Mouse (Mus musculus): ENCODE measurements around the gene BC051665. TPM values are rescaled to one million over a fixed set of nuclear protein-coding genes. Genes with fewer than 3 reads are reported as not detected.
A peak's percentile ranks its signal among the peaks of the same experiment; 100 is the strongest.

BC051665 gene
- polyA plus RNA-seq, 1 experiment from 2014 or later, result not detected

DNA sequence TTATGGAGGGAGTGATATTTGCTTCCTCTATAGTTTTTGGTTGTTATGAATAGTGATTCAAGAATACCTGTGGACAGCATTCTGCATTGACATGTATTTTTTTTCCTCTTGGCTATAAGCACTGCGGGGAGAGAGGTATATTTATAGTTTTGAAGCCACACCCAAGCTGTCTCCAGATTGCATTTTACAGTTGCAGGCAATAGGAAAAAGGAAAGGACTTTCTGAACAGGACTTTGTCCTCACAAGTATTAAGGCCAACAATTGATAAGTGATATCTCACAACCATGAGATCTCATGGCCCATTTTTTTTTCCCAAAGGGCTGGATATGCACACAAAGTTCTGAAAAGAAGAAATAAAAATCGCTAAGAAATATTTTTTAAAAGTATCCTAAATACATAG lies 23.5 kb upstream of the BC051665 start:
- Histone ChIP-seq H3K4me3 (ENCODE audit: low read depth, low read length) (no peak overlapping the region), H3K4me2 (replicated peaks; ENCODE audit: low read depth) (no peak overlapping the region), H3K9ac (ENCODE audit: low read depth, low read length) (no peak overlapping the region), H3K36me3 (ENCODE audit: control insufficient read depth, insufficient read depth) (no peaks in the 10 kb centered on the region), H3K27ac (ENCODE audit: low read depth, low read length) (no peak overlapping the region), H3K27me3 (replicated peaks; ENCODE audit: control insufficient read depth, insufficient read depth, low read length) (no peaks in the 10 kb centered on the region), H3K9me3 (ENCODE audit: control insufficient read depth) (no peaks in the 10 kb centered on the region), H3K4me1 (replicated peaks; ENCODE audit: control insufficient read depth, insufficient read depth, low read length) (no peaks in the 10 kb centered on the region)
- TF ChIP-seq CTCF (IDR thresholded peaks at IDR 0.05; ENCODE audit: low read depth), result no peak
- peak; percentile 57 for ATAC-seq
- 44% methylated on average over 2 of the region's 2 CpGs for WGBS

DNA sequence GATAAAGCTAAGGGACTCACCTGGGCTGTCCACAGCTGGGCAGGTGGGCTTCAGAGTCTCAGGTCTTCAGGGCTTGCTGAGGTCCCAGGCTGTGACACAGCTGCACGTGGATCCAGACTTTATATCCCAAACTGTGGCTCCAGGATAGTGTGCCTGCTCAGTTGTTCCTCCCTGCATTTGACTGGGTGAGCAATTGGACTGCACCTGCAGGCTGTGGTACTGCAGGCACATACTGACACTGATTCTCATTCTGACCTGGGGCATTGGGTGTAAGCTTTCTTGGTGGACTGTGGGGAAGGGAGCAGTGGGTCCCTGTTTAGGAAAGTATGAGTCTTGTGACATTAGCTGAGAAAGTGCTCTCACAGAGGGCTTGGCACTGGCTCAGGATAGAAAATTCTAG lies 16.6 kb upstream of the BC051665 start, which contains the start of gene Ctsll3:
TSS of gene Ctsll3 (minus strand) at position 101 of the 400 bp plus-strand sequence.
- Histone ChIP-seq H3K4me2 (replicated peaks; ENCODE audit: low read depth) (no peak within 1 kb of the TSS), H3K9ac (ENCODE audit: low read depth, low read length) (no peak within 1 kb of the TSS)
- ATAC-seq, result no peak

DNA sequence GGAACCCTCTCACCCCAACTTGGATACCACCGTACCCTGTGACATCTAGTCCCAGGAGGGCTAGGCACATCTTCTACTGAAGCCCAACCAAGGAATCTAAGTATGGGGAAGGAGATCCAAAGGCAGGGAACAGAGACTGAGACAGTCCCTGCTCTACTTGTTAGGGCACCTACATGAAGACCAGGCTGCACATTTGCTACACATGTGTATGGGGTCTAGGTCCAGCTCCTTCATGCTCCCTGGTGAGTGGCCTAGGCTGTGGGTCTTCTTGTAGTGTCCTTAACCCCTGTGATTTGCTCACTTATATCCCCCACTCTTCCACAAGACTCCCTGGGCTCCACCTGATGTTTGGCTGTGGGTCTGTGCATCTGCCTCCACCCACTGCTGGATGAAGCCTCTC lies 3.3 kb upstream of the BC051665 start:
- no peak overlapping the region for H3K4me2 ChIP-seq (replicated peaks; ENCODE audit: low read depth)
- no peaks in the 10 kb centered on the region for H3K4me1 ChIP-seq (replicated peaks; ENCODE audit: control insufficient read depth, insufficient read depth, low read length)
- H3K4me3 ChIP-seq (ENCODE audit: low read depth, low read length), result no peak overlapping the region
- ATAC-seq, result no peak
- no peaks in the 10 kb centered on the region for H3K36me3 ChIP-seq (ENCODE audit: control insufficient read depth, insufficient read depth)
- 88% methylated on average over 1 of the region's 1 CpGs for WGBS
- TF ChIP-seq CTCF (IDR thresholded peaks at IDR 0.05; ENCODE audit: low read depth), result no peak
- H3K27me3 ChIP-seq (replicated peaks; ENCODE audit: control insufficient read depth, insufficient read depth, low read length), result no peaks in the 10 kb centered on the region
- no peaks in the 10 kb centered on the region for H3K9me3 ChIP-seq (ENCODE audit: control insufficient read depth)
- no peak overlapping the region for H3K27ac ChIP-seq (ENCODE audit: low read depth, low read length)
- no peak overlapping the region for H3K9ac ChIP-seq (ENCODE audit: low read depth, low read length)

More for the DNA sequence above, 16.6 kb upstream of the BC051665 start, which contains the start of gene Ctsll3:
- Histone ChIP-seq H3K27ac (ENCODE audit: low read depth, low read length) (no peak within 1 kb of the TSS), H3K4me1 (replicated peaks; ENCODE audit: control insufficient read depth, insufficient read depth, low read length) (no peaks in the 10 kb centered on the region), H3K4me3 (ENCODE audit: low read depth, low read length) (no peak within 1 kb of the TSS), H3K9me3 (ENCODE audit: control insufficient read depth) (no peaks in the 10 kb centered on the region), H3K36me3 (ENCODE audit: control insufficient read depth, insufficient read depth) (no peaks in the 10 kb centered on the region), H3K27me3 (replicated peaks; ENCODE audit: control insufficient read depth, insufficient read depth, low read length) (no peaks in the 10 kb centered on the region)
- no peak for TF ChIP-seq CTCF (IDR thresholded peaks at IDR 0.05; ENCODE audit: low read depth)
- 74% methylated on average over 1 of the region's 1 CpGs for WGBS

DNA sequence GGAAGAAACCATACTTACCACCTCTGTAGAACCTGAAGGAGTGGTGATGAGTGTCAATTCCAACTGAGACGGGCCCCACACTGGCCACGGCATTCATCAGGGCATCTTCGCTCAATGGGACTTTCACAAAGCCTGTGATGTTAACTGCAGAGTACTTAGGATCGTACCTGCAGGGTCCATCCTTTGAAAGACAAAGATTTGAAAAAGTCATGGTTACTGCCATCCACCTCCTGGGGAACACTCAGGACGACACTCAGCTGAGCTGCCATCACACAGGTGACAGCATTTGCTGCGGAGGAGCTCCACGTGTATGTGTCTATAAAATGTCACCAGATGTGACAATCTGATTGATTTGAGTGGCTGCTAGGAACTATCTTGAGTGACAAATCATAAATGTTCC lies 2.9 kb downstream of the BC051665 start:
- H3K9me3 ChIP-seq (ENCODE audit: control insufficient read depth), result no peaks in the 10 kb centered on the region
- no peak overlapping the region for H3K4me3 ChIP-seq (ENCODE audit: low read depth, low read length)
- no peak overlapping the region for H3K9ac ChIP-seq (ENCODE audit: low read depth, low read length)
- 85% methylated on average over 7 of the region's 7 CpGs for WGBS
- TF ChIP-seq CTCF (IDR thresholded peaks at IDR 0.05; ENCODE audit: low read depth), result no peak
- H3K36me3 ChIP-seq (ENCODE audit: control insufficient read depth, insufficient read depth), result no peaks in the 10 kb centered on the region
- H3K27me3 ChIP-seq (replicated peaks; ENCODE audit: control insufficient read depth, insufficient read depth, low read length), result no peaks in the 10 kb centered on the region
- H3K4me2 ChIP-seq (replicated peaks; ENCODE audit: low read depth), result no peak overlapping the region
- no peaks in the 10 kb centered on the region for H3K4me1 ChIP-seq (replicated peaks; ENCODE audit: control insufficient read depth, insufficient read depth, low read length)
- H3K27ac ChIP-seq (ENCODE audit: low read depth, low read length), result no peak overlapping the region
- no peak for ATAC-seq

DNA sequence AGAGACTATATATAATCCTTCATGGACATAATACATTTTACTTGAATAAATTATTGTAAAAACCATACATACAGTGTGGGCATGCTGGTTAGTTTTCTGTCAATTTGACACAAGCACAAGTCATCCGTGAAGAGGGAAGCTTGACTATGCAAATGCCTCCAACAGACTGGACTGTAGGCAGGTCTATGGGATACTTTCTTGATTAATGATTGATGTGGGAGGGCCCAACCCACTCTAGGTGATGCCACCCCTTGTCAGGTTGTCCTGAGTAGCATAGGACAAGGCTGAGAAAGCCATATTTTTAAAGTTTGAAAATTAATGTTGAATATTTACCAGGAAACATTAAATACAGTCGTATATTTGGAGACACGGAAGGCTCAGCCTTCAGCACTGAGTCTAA lies 5.6 kb downstream of the BC051665 start:
- Histone ChIP-seq H3K4me1 (replicated peaks; ENCODE audit: control insufficient read depth, insufficient read depth, low read length) (no peaks in the 10 kb centered on the region), H3K9me3 (ENCODE audit: control insufficient read depth) (no peaks in the 10 kb centered on the region), H3K27me3 (replicated peaks; ENCODE audit: control insufficient read depth, insufficient read depth, low read length) (no peaks in the 10 kb centered on the region), H3K36me3 (ENCODE audit: control insufficient read depth, insufficient read depth) (no peaks in the 10 kb centered on the region), H3K4me2 (replicated peaks; ENCODE audit: low read depth) (no peak overlapping the region), H3K9ac (ENCODE audit: low read depth, low read length) (no peak overlapping the region), H3K27ac (ENCODE audit: low read depth, low read length) (no peak overlapping the region), H3K4me3 (ENCODE audit: low read depth, low read length) (no peak overlapping the region)
- TF ChIP-seq CTCF (IDR thresholded peaks at IDR 0.05; ENCODE audit: low read depth), result no peak
- WGBS, result 74% methylated on average over 3 of the region's 3 CpGs
- ATAC-seq, result no peak

DNA sequence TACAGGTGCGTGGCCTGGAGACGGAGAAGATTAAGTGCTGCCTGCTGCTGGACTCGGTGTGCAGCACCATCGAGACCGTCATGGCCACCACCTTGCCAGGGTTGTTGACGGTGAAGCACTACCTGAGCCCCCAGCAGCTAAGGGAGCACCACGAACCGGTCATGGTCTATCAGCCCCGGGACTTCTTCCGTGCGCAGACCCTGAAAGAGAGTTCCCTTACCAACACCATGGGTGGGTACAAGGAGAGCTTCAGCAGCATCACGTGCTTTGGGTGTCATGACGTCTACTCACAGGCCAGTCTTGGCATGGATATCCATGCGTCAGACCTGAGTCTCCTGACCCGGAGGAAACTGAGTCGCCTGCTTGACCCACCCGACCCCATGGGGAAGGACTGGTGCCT lies 25.0 kb downstream of the BC051665 start:
- Histone ChIP-seq H3K9ac (ENCODE audit: low read depth, low read length) (no peak overlapping the region), H3K27ac (ENCODE audit: low read depth, low read length) (no peak overlapping the region), H3K9me3 (ENCODE audit: control insufficient read depth) (no peaks in the 10 kb centered on the region), H3K4me1 (replicated peaks; ENCODE audit: control insufficient read depth, insufficient read depth, low read length) (no peaks in the 10 kb centered on the region), H3K4me2 (replicated peaks; ENCODE audit: low read depth) (no peak overlapping the region), H3K4me3 (ENCODE audit: low read depth, low read length) (no peak overlapping the region), H3K36me3 (ENCODE audit: control insufficient read depth, insufficient read depth) (peaks cover 6% of the 10 kb centered on the region; the same call in 1 of the 2 replicates), H3K27me3 (replicated peaks; ENCODE audit: control insufficient read depth, insufficient read depth, low read length) (no peaks in the 10 kb centered on the region)
- ATAC-seq, result no peak
- no peak for TF ChIP-seq CTCF (IDR thresholded peaks at IDR 0.05; ENCODE audit: low read depth)
- WGBS, result 94% methylated on average over 17 of the region's 17 CpGs

DNA sequence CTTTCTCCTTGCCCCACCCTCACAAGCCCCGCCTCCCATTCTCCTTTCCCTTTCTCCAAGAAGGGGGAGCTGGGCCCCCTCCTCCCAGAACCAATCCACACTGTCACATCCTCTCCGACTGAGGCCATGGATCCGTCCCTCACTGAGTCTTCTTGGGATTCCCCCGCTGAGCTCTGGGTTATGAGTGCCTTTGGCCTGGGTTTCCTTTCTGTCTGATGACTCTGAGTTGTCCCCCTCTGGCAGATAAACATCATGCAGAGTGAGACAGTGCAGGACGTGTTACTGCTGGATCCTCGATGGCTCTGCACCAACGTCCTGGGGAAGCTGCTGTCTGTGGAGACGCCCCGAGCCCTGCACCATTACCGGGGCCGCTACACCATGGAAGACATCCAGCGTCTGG lies 25.8 kb downstream of the BC051665 start:
- H3K9me3 ChIP-seq (ENCODE audit: control insufficient read depth), result no peaks in the 10 kb centered on the region
- WGBS, result 87% methylated on average over 12 of the region's 12 CpGs
- no peaks in the 10 kb centered on the region for H3K27me3 ChIP-seq (replicated peaks; ENCODE audit: control insufficient read depth, insufficient read depth, low read length)
- H3K4me3 ChIP-seq (ENCODE audit: low read depth, low read length), result no peak overlapping the region
- no peak for TF ChIP-seq CTCF (IDR thresholded peaks at IDR 0.05; ENCODE audit: low read depth)
- ATAC-seq, result no peak
- no peak overlapping the region for H3K9ac ChIP-seq (ENCODE audit: low read depth, low read length)
- no peaks in the 10 kb centered on the region for H3K4me1 ChIP-seq (replicated peaks; ENCODE audit: control insufficient read depth, insufficient read depth, low read length)
- H3K36me3 ChIP-seq (ENCODE audit: control insufficient read depth, insufficient read depth), result peaks cover 6% of the 10 kb centered on the region; the same call in 1 of the 2 replicates
- H3K27ac ChIP-seq (ENCODE audit: low read depth, low read length), result no peak overlapping the region
- H3K4me2 ChIP-seq (replicated peaks; ENCODE audit: low read depth), result no peak overlapping the region

Data from intestine, postnatal 0 days (tissue).